In genomic region chr9:114933723-114934171, GRCm38 (mm10) we compare ENCODE assay signal across 8 mouse cellular contexts. TPM values are rescaled to one million over a fixed set of nuclear protein-coding genes. Genes with fewer than 3 reads are reported as not detected.
A peak's percentile ranks its signal among the peaks of the same experiment; 100 is the strongest.
DNase-seq lines count a peak whose midpoint lies in the region; ATAC-seq lines count a peak whose summit lies in the region.

Gene Gpd1l (minus strand): TSS chr9:114933987.

- peak within 1 kb of the TSS; percentile 96 for H3K4me2 ChIP-seq in kidney, embryonic 15.5 days

- H3K4me1 ChIP-seq in heart, embryonic 10.5 days: peaks cover 28% of the 10 kb centered on the region
- peaks cover 20% of the 10 kb centered on the region for H3K4me1 ChIP-seq in kidney, embryonic 15.5 days

- peak within 1 kb of the TSS; percentile 77 for H3K9ac ChIP-seq in kidney, embryonic 15.5 days

- no peaks in the 10 kb centered on the region for H3K27me3 ChIP-seq in heart, embryonic 10.5 days (ENCODE audit: insufficient read depth, poor library complexity, severe bottlenecking)
- H3K27me3 ChIP-seq in kidney, embryonic 15.5 days: no peaks in the 10 kb centered on the region

- H3K9me3 ChIP-seq in heart, embryonic 10.5 days: no peaks in the 10 kb centered on the region
- no peaks in the 10 kb centered on the region for H3K9me3 ChIP-seq in kidney, embryonic 15.5 days (replicated peaks)

- peak; percentile 94 for DNase-seq in 416B (ENCODE audit: low read depth)
- DNase-seq in brain, adult 2 months (ENCODE audit: low read depth, low spot score): peak; percentile 98
- peak; percentile 99 for DNase-seq in heart, embryonic 10.5 days (ENCODE audit: low spot score)
- peak; percentile 95 for DNase-seq in liver
- peak; percentile 92 to 94 for DNase-seq in spleen, postnatal 4 days (ENCODE audit: low spot score in 2 of 2)

- no peaks in the 10 kb centered on the region for H3K36me3 ChIP-seq in heart, embryonic 10.5 days
- H3K36me3 ChIP-seq in kidney, embryonic 15.5 days: no peaks in the 10 kb centered on the region

- H3K4me3 ChIP-seq in heart, embryonic 10.5 days: peak within 1 kb of the TSS; percentile 82
- peak within 1 kb of the TSS; percentile 75 for H3K4me3 ChIP-seq in kidney, embryonic 15.5 days (replicated peaks)

- under 1% methylated on average over 30 of the region's 30 CpGs for WGBS in heart, embryonic 10.5 days
- 0% methylated on average over 30 of the region's 30 CpGs for WGBS in kidney, embryonic 15.5 days

- peak; percentile 91 for ATAC-seq in erythroblast, adult 5-6 weeks (replicated peaks; ENCODE audit: low FRiP score, poor library complexity, severe bottlenecking)
- ATAC-seq in kidney, embryonic 15.5 days (replicated peaks; ENCODE audit: low FRiP score): peak; percentile 98
- ATAC-seq in monocyte, adult 5-6 weeks (replicated peaks; ENCODE audit: insufficient number of reproducible peaks, low FRiP score, low TSS enrichment, poor library complexity, severe bottlenecking): peak; percentile 94

- H3K27ac ChIP-seq in heart, embryonic 10.5 days: peak within 1 kb of the TSS; percentile 83
- H3K27ac ChIP-seq in kidney, embryonic 15.5 days: peak within 1 kb of the TSS; percentile 91

RNA-seq across cellular contexts. Expression of gene Gpd1l, which starts in this region (rescaled TPM):
- total RNA-seq in erythroblast, adult 5-6 weeks (2015; ENCODE audit: low replicate concordance): 8.5 and 10.4 TPM in 2 replicates
- 7.5 and 7.7 TPM in 2 replicates for total RNA-seq in erythroblast, adult 5-6 weeks (2017; ENCODE audit: low replicate concordance)
- polyA plus RNA-seq in heart, embryonic 10.5 days (2016; fragmentation: Nextera tagmentation; extraction: Ambion mirVana): 18.7 and 23.1 TPM in 2 replicates
- polyA plus RNA-seq in kidney, embryonic 15.5 days (2015; fragmentation: Nextera tagmentation; extraction: Ambion mirVana): 19.5 and 20.1 TPM in 2 replicates
- total RNA-seq in monocyte, adult 5-6 weeks (2017): 21.8 to 25.5 TPM (median 22.6 TPM) in 3 replicates

Comparison
In these comparisons a context has a peak if more than half of its experiments do, and no peak if none do; other contexts are left out.
1. Peak in every context shown above with its lines: DNase-seq, ATAC-seq, H3K4me3 ChIP-seq and H3K27ac ChIP-seq.